Comparison of ENCODE assay signal across 23 mouse cellular contexts in genomic region chr17:83179569-83179968, GRCm38 (mm10). TPM values are rescaled to one million over a fixed set of nuclear protein-coding genes. Genes with fewer than 3 reads are reported as not detected.
DNase-seq lines count a peak whose midpoint lies in the region; ATAC-seq and TF ChIP-seq lines count a peak whose summit lies in the region.
"Had no signal": no experiment of that assay in that cellular context is flagged by ENCODE, and none has a peak within 500 bp of the region (broad histone marks: within the 10 kb centered on the region; RNA-seq: fewer than 3 reads in every experiment).

No protein-coding gene starts in this region.

- no peaks in the 10 kb centered on the region for H3K36me3 ChIP-seq in forebrain, embryonic 10.5 days (replicated peaks)
- H3K36me3 ChIP-seq in forebrain, embryonic 12.5 days (replicated peaks) = no peaks in the 10 kb centered on the region
- H3K36me3 ChIP-seq in kidney, postnatal 0 days (ENCODE audit: insufficient read depth, low read length) = no peaks in the 10 kb centered on the region
- no peaks in the 10 kb centered on the region for H3K36me3 ChIP-seq in kidney, adult 2 months (ENCODE audit: control insufficient read depth, insufficient read depth, low read length)
- no peaks in the 10 kb centered on the region for H3K36me3 ChIP-seq in embryonic facial prominence, embryonic 11.5 days (replicated peaks; ENCODE audit: control insufficient read depth, insufficient read depth, low read depth, low read length)
- no peaks in the 10 kb centered on the region for H3K36me3 ChIP-seq in midbrain, embryonic 15.5 days (replicated peaks)
- H3K36me3 ChIP-seq: forebrain, embryonic 15.5 days; heart, embryonic 15.5 days; limb, embryonic 13.5 days; liver, embryonic 13.5 days; lung, embryonic 15.5 days; midbrain, embryonic 12.5 days had no signal

- no peak for DNase-seq in forebrain, embryonic 10.5 days (ENCODE audit: extremely low spot score, low spot score)
- no peak for DNase-seq in kidney, postnatal 0 days (ENCODE audit: low spot score)
- no peak for DNase-seq in kidney, adult 2 months
- DNase-seq in embryonic facial prominence, embryonic 11.5 days (ENCODE audit: low spot score) = no peak
- DNase-seq: cerebellum, adult 11 months; cerebellum, postnatal 36 days; gastrocnemius, postnatal 14 days; heart, adult 2 months; liver, embryonic 13.5 days; right cerebral cortex, adult 18-20 months had no signal

- 70% methylated on average over 4 of the region's 4 CpGs for WGBS in forebrain, embryonic 10.5 days
- whole genome bisulfite sequencing in forebrain, embryonic 12.5 days = 65% methylated on average over 4 of the region's 4 CpGs
- WGBS in kidney, postnatal 0 days = 47% methylated on average over 4 of the region's 4 CpGs
- 87% methylated on average over 4 of the region's 4 CpGs for WGBS in kidney, adult 2 months
- WGBS in embryonic facial prominence, embryonic 11.5 days = 41% methylated on average over 4 of the region's 4 CpGs
- WGBS in midbrain, embryonic 15.5 days = 56% methylated on average over 4 of the region's 4 CpGs

- TF ChIP-seq CTCF in kidney, postnatal 0 days (IDR thresholded peaks at IDR 0.05; ENCODE audit: low read depth) = no peak
- no peak for TF ChIP-seq CTCF in kidney, adult 2 months (conservative IDR thresholded peaks at IDR 0.05; ENCODE audit: insufficient read depth, insufficient read length, low read depth, low read length)

- H3K9ac ChIP-seq in forebrain, embryonic 12.5 days = no peak overlapping the region
- no peak overlapping the region for H3K9ac ChIP-seq in kidney, postnatal 0 days (ENCODE audit: low read depth, low read length)
- H3K9ac ChIP-seq in embryonic facial prominence, embryonic 11.5 days (replicated peaks; ENCODE audit: low read length) = no peak overlapping the region
- H3K9ac ChIP-seq in midbrain, embryonic 15.5 days = no peak overlapping the region
- H3K9ac ChIP-seq: forebrain, embryonic 15.5 days; heart, embryonic 15.5 days; limb, embryonic 13.5 days; liver, embryonic 13.5 days; lung, embryonic 15.5 days; midbrain, embryonic 12.5 days had no signal

- H3K9me3 ChIP-seq in forebrain, embryonic 10.5 days = peaks cover 5% of the 10 kb centered on the region; the same call in 1 of the 2 replicates
- H3K9me3 ChIP-seq in forebrain, embryonic 12.5 days = no peaks in the 10 kb centered on the region
- H3K9me3 ChIP-seq in kidney, postnatal 0 days (replicated peaks; ENCODE audit: low read length) = no peaks in the 10 kb centered on the region
- no peaks in the 10 kb centered on the region for H3K9me3 ChIP-seq in embryonic facial prominence, embryonic 11.5 days (replicated peaks; ENCODE audit: control insufficient read depth, low read length)
- no peaks in the 10 kb centered on the region for H3K9me3 ChIP-seq in midbrain, embryonic 15.5 days
- H3K9me3 ChIP-seq: forebrain, embryonic 15.5 days; heart, embryonic 15.5 days; liver, embryonic 13.5 days; lung, embryonic 15.5 days had no signal

- H3K4me2 ChIP-seq in forebrain, embryonic 12.5 days = no peak overlapping the region
- H3K4me2 ChIP-seq in kidney, postnatal 0 days (ENCODE audit: low read length) = no peak overlapping the region
- H3K4me2 ChIP-seq in embryonic facial prominence, embryonic 11.5 days (ENCODE audit: low read depth, low read length) = no peak overlapping the region
- H3K4me2 ChIP-seq in midbrain, embryonic 15.5 days = no peak overlapping the region
- H3K4me2 ChIP-seq: forebrain, embryonic 15.5 days; heart, embryonic 15.5 days; limb, embryonic 13.5 days; liver, embryonic 13.5 days; lung, embryonic 15.5 days; midbrain, embryonic 12.5 days had no signal

- H3K4me3 ChIP-seq in forebrain, embryonic 10.5 days = no peak overlapping the region
- H3K4me3 ChIP-seq in forebrain, embryonic 12.5 days (replicated peaks) = no peak overlapping the region
- H3K4me3 ChIP-seq in kidney, postnatal 0 days (replicated peaks; ENCODE audit: low read depth, low read length) = no peak overlapping the region
- no peak overlapping the region for H3K4me3 ChIP-seq in kidney, adult 2 months (ENCODE audit: insufficient read depth, low read depth, low read length)
- H3K4me3 ChIP-seq in embryonic facial prominence, embryonic 11.5 days (ENCODE audit: low read depth, low read length) = no peak overlapping the region
- no peak overlapping the region for H3K4me3 ChIP-seq in midbrain, embryonic 15.5 days
- H3K4me3 ChIP-seq: forebrain, embryonic 15.5 days; heart, adult 2 months; heart, embryonic 15.5 days; limb, embryonic 13.5 days; liver, embryonic 13.5 days; lung, embryonic 15.5 days; midbrain, embryonic 12.5 days had no signal

- peak overlapping the region; percentile 51; the same call in 1 of the 2 replicates for H3K27ac ChIP-seq in forebrain, embryonic 10.5 days
- H3K27ac ChIP-seq in forebrain, embryonic 12.5 days = no peak overlapping the region
- H3K27ac ChIP-seq in kidney, postnatal 0 days = peak overlapping the region; percentile 58
- H3K27ac ChIP-seq in kidney, adult 2 months (ENCODE audit: insufficient read depth, low read depth, low read length) = no peak overlapping the region
- no peak overlapping the region for H3K27ac ChIP-seq in embryonic facial prominence, embryonic 11.5 days (replicated peaks; ENCODE audit: low read depth, low read length)
- 0 out of 2 replicates have a peak overlapping the region, but pooled peaks have one; percentile 22 for H3K27ac ChIP-seq in midbrain, embryonic 15.5 days
- H3K27ac ChIP-seq: forebrain, embryonic 15.5 days; heart, adult 2 months; heart, embryonic 15.5 days; limb, embryonic 13.5 days; liver, embryonic 13.5 days; lung, embryonic 15.5 days; macrophage; midbrain, embryonic 12.5 days had no signal

- TF ChIP-seq POLR2A in kidney, adult 2 months (IDR thresholded peaks at IDR 0.05; ENCODE audit: low read depth, low read length) = no peak

- peaks cover 37% of the 10 kb centered on the region for H3K27me3 ChIP-seq in forebrain, embryonic 10.5 days (ENCODE audit: poor library complexity, severe bottlenecking)
- H3K27me3 ChIP-seq in forebrain, embryonic 12.5 days = no peaks in the 10 kb centered on the region
- H3K27me3 ChIP-seq in kidney, postnatal 0 days (ENCODE audit: insufficient read depth, low read length) = no peaks in the 10 kb centered on the region
- no peaks in the 10 kb centered on the region for H3K27me3 ChIP-seq in kidney, adult 2 months (replicated peaks; ENCODE audit: control insufficient read depth, insufficient read depth, low read length)
- H3K27me3 ChIP-seq in embryonic facial prominence, embryonic 11.5 days (ENCODE audit: control insufficient read depth, insufficient read depth, low read length) = no peaks in the 10 kb centered on the region
- H3K27me3 ChIP-seq in midbrain, embryonic 15.5 days (replicated peaks) = no peaks in the 10 kb centered on the region
- H3K27me3 ChIP-seq: forebrain, embryonic 15.5 days; heart, embryonic 15.5 days; liver, embryonic 13.5 days; lung, embryonic 15.5 days; Patski had no signal

- no peak for ATAC-seq in forebrain, embryonic 12.5 days (ENCODE audit: low FRiP score)
- ATAC-seq in kidney, postnatal 0 days (replicated peaks; ENCODE audit: low FRiP score, low read depth) = no peak
- 0 out of 2 replicates have a peak, but pooled peaks have one; percentile 14 for ATAC-seq in embryonic facial prominence, embryonic 11.5 days (replicated peaks; ENCODE audit: insufficient number of reproducible peaks, low FRiP score, low TSS enrichment, low read depth)
- ATAC-seq in midbrain, embryonic 15.5 days (replicated peaks) = peak; percentile 55
- ATAC-seq in activated CD4-positive, CD25-positive, alpha-beta regulatory T cell, adult 4 months = no peak
- ATAC-seq in erythroid progenitor cell, adult 5-6 weeks (replicated peaks; ENCODE audit: low FRiP score, poor library complexity, severe bottlenecking) = no peak
- ATAC-seq: forebrain, embryonic 15.5 days; intestine, postnatal 0 days had no signal

- H3K4me1 ChIP-seq in forebrain, embryonic 10.5 days = peaks cover 51% of the 10 kb centered on the region
- peaks cover 6% of the 10 kb centered on the region; the same call in 1 of the 2 replicates for H3K4me1 ChIP-seq in forebrain, embryonic 12.5 days
- peaks cover 25% of the 10 kb centered on the region for H3K4me1 ChIP-seq in kidney, postnatal 0 days (replicated peaks; ENCODE audit: insufficient read depth, low read length)
- peaks cover 3% of the 10 kb centered on the region; the same call in 1 of the 2 replicates for H3K4me1 ChIP-seq in kidney, adult 2 months (ENCODE audit: control insufficient read depth, insufficient read depth, low read length)
- peaks cover 2% of the 10 kb centered on the region; the same call in 1 of the 2 replicates for H3K4me1 ChIP-seq in embryonic facial prominence, embryonic 11.5 days (ENCODE audit: control insufficient read depth, insufficient read depth, low read length)
- H3K4me1 ChIP-seq in midbrain, embryonic 15.5 days = peaks cover 12% of the 10 kb centered on the region; the same call in 1 of the 2 replicates
- H3K4me1 ChIP-seq: forebrain, embryonic 15.5 days; heart, embryonic 15.5 days had no signal

RNA-seq across cellular contexts. Expression of gene Pkdcc, which starts 35.5 kb away (rescaled TPM):
- 6.2 and 6.6 TPM in 2 replicates for polyA plus RNA-seq in forebrain, embryonic 10.5 days (2016; fragmentation: Nextera tagmentation; extraction: Ambion mirVana)
- polyA plus RNA-seq in forebrain, embryonic 12.5 days (2016; fragmentation: Nextera tagmentation; extraction: Ambion mirVana) = 7.1 and 10.8 TPM in 2 replicates
- 28.5 and 29.1 TPM in 2 replicates for polyA plus RNA-seq in kidney, postnatal 0 days (2015; fragmentation: Nextera tagmentation; extraction: Ambion mirVana)
- polyA plus RNA-seq in kidney, adult 2 months (2012; rRNA removed) = 42.6 and 44.8 TPM in 2 replicates
- 23.4 and 24.5 TPM in 2 replicates for polyA plus RNA-seq in embryonic facial prominence, embryonic 11.5 days (2014; fragmentation: Nextera tagmentation; extraction: Ambion mirVana)
- 4.3 and 5.5 TPM in 2 replicates for polyA plus RNA-seq in midbrain, embryonic 15.5 days (2015; fragmentation: Nextera tagmentation; extraction: Ambion mirVana)
- polyA plus RNA-seq in activated CD4-positive, CD25-positive, alpha-beta regulatory T cell, adult 4 months (2017; shearing (Covaris generic)) = under 1 TPM in 1 of 2 experiments, not detected in 1; 0.22 TPM
- total RNA-seq in erythroid progenitor cell, adult 5-6 weeks (2015; ENCODE audit: low replicate concordance) = not detected in 2 replicates
- total RNA-seq in erythroid progenitor cell, adult 5-6 weeks (2017; ENCODE audit: low replicate concordance) = 0.68 and 1.4 TPM in 2 replicates
- total RNA-seq: hematopoietic stem cell, adult 5-6 weeks had no signal

Comparison
In these comparisons a context has a peak if more than half of its experiments do, and no peak if none do; other contexts are left out.
1. H3K27ac ChIP-seq: peak in forebrain, embryonic 10.5 days (single experiment), kidney, postnatal 0 days (single experiment) and midbrain, embryonic 15.5 days (single experiment); none in forebrain, embryonic 12.5 days (single experiment), kidney, adult 2 months (single experiment) and embryonic facial prominence, embryonic 11.5 days (single experiment).
2. ATAC-seq: peak in embryonic facial prominence, embryonic 11.5 days (single experiment) and midbrain, embryonic 15.5 days (single experiment); none in forebrain, embryonic 12.5 days (single experiment), kidney, postnatal 0 days (single experiment), activated CD4-positive, CD25-positive, alpha-beta regulatory T cell, adult 4 months (single experiment) and erythroid progenitor cell, adult 5-6 weeks (single experiment).